Mouse (Mus musculus) intestine, postnatal 0 days (tissue): Measurements from ENCODE around the gene Asz1. TPM values are rescaled to one million over a fixed set of nuclear protein-coding genes. Genes with fewer than 3 reads are reported as not detected.

ENCODE experiments used
- ATAC-seq: fragments of 200-750 bp; cut with Nextera tagmentation; 2 replicates; pipeline ENCODE4 v1.8.0; 2017; ENCODE audit warnings: mild to moderate bottlenecking, moderate TSS enrichment, moderate library complexity
- H3K27ac ChIP-seq: fragments of 300-500 bp; sonication (generic); 2 replicates; pipeline ENCODE4 v1.5.1; 2014; ENCODE audit warnings: mild to moderate bottlenecking, low read depth, low read length, moderate library complexity
- H3K27me3 ChIP-seq: fragments of 300-500 bp; sonication (generic); replicated peaks from 2 replicates; pipeline ENCODE4 v1.6.1; 2014; ENCODE audit warnings: low read length, mixed read lengths; ENCODE audit not compliant: control insufficient read depth, insufficient read depth
- H3K36me3 ChIP-seq: fragments of 300-500 bp; sonication (generic); 2 replicates; pipeline ENCODE4 v1.6.1; 2014; ENCODE audit warnings: mild to moderate bottlenecking, moderate library complexity; ENCODE audit not compliant: control insufficient read depth, insufficient read depth
- H3K4me1 ChIP-seq: fragments of 300-500 bp; sonication (generic); replicated peaks from 2 replicates; pipeline ENCODE4 v1.6.1; 2014; ENCODE audit warnings: antibody characterized with exemption, low read length, mixed read lengths; ENCODE audit not compliant: control insufficient read depth, insufficient read depth
- H3K4me2 ChIP-seq: fragments of 300-500 bp; sonication (generic); replicated peaks from 2 replicates; pipeline ENCODE4 v1.6.1; 2014; ENCODE audit warnings: low read depth, mild to moderate bottlenecking, moderate library complexity
- H3K4me3 ChIP-seq: fragments of 300-500 bp; sonication (generic); 2 replicates; pipeline ENCODE4 v1.5.1; 2014; ENCODE audit warnings: low read depth, low read length
- H3K9ac ChIP-seq: fragments of 300-500 bp; sonication (generic); 2 replicates; pipeline ENCODE4 v1.6.1; 2014; ENCODE audit warnings: mild to moderate bottlenecking, low read depth, low read length
- H3K9me3 ChIP-seq: fragments of 300-500 bp; sonication (generic); 2 replicates; pipeline ENCODE4 v1.6.1; 2016; ENCODE audit warnings: mixed run types; ENCODE audit not compliant: control insufficient read depth
- CTCF ChIP-seq: sonication (generic); IDR thresholded peaks from 2 replicates; pipeline ENCODE4 v1.5.1; 2016; ENCODE audit warnings: low read depth, mild to moderate bottlenecking, control low read depth, antibody characterized with exemption, moderate library complexity
- WGBS: fragments of 180-500 bp; shearing (Covaris S2); extraction: QIAGEN DNeasy Blood & Tissue Kit; methylation state at CpG from one replicate; pipeline ENCODE4 v1.1.7; 2014; 5-methylcytosine and 5-hydroxymethylcytosine counted together
- polyA plus RNA-seq: library from polyadenylated mRNA; unstranded; fragments of >200 nt; fragmentation: Nextera tagmentation; extraction: Ambion mirVana; gene quantifications from 2 replicates; pipeline ENCODE4 v1.2.1, GENCODE M21; 2015

Gene Asz1
- 0.13 and 0.30 TPM in 2 replicates for polyA plus RNA-seq

DNA sequence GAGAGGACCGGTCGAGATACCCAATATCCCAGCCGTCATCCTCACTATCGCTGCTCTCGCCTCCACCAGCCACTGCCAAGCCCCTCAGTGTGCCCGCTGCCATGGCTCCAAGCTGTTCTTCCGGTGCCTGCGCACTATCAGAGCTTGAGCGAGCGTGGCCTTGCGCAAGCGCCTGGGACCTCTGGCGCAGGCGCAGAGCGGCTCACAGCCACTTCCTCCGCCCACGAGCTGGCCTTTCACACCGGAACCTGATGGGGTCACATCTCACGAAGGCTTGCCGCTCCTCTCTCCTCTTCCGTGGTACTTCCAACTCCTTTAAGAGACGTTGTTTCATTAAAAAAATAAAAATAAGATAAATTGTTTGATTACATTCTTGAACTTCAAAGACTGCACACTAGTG lies at the start of gene Asz1:
Gene Asz1 (minus strand): TSS at position 128 of the 400 bp plus-strand sequence.
- Histone ChIP-seq H3K27ac (no peak within 1 kb of the TSS), H3K4me2 (no peak within 1 kb of the TSS), H3K27me3 (no peaks in the 10 kb centered on the region), H3K4me1 (no peaks in the 10 kb centered on the region), H3K4me3 (no peak within 1 kb of the TSS), H3K9me3 (no peaks in the 10 kb centered on the region), H3K9ac (no peak within 1 kb of the TSS), H3K36me3 (no peaks in the 10 kb centered on the region)
- WGBS = 94% methylated on average over 22 of the region's 22 CpGs
- ATAC-seq = no peak
- TF ChIP-seq CTCF = no peak

DNA sequence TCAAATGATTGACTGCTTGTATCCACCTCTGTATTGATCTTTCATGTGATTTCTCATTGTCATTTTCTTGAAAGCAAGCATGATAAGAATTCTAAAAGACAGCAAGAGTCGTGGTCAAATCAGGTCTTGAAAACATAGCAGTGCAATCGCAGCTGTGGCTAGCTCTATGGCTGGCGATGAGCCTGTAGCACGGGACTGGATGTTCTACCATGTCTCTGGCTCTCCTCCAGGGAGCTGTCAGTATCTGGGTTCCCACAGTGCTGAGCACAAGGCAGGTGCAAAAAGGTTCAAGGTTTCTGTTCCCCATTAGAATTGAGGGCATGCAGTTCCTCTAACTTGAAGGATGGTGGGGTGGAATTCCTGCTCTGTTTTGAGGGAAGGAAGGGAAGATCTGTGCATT lies 44.2 kb upstream of the Asz1 start:
- Histone ChIP-seq H3K36me3 (no peaks in the 10 kb centered on the region), H3K4me1 (no peaks in the 10 kb centered on the region), H3K9ac (no peak overlapping the region), H3K4me2 (no peak overlapping the region), H3K27me3 (no peaks in the 10 kb centered on the region), H3K4me3 (no peak overlapping the region), H3K27ac (no peak overlapping the region), H3K9me3 (no peaks in the 10 kb centered on the region)
- TF ChIP-seq CTCF = no peak
- WGBS = 66% methylated on average over 4 of the region's 4 CpGs
- ATAC-seq = no peak

DNA sequence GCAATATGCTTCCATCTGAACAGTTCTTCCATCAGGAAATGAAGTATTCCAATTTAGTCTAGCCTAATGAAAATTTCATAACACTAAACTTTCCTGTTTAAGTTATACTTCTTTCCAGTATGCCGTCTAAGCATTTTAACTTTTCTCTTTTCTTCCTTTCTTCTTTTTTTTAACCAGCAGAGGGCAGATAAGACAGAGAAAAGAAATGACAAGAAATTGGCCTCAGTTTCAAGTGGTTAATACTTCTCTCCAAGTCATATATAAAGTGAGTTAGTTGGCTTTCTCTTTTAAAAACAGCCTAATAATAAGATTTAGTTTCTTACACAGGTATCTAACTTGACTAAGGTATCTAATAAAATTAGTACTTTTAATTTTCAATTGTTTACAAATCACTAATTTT lies 26.4 kb upstream of the Asz1 start:
- H3K4me3 ChIP-seq = no peak overlapping the region
- no peaks in the 10 kb centered on the region for H3K36me3 ChIP-seq
- H3K4me2 ChIP-seq = no peak overlapping the region
- H3K9ac ChIP-seq = no peak overlapping the region
- H3K27ac ChIP-seq = no peak overlapping the region
- ATAC-seq = no peak
- no peaks in the 10 kb centered on the region for H3K27me3 ChIP-seq
- WGBS = 37% methylated on average over 1 of the region's 1 CpGs
- TF ChIP-seq CTCF = peak; percentile 54
- H3K9me3 ChIP-seq = no peaks in the 10 kb centered on the region
- no peaks in the 10 kb centered on the region for H3K4me1 ChIP-seq

DNA sequence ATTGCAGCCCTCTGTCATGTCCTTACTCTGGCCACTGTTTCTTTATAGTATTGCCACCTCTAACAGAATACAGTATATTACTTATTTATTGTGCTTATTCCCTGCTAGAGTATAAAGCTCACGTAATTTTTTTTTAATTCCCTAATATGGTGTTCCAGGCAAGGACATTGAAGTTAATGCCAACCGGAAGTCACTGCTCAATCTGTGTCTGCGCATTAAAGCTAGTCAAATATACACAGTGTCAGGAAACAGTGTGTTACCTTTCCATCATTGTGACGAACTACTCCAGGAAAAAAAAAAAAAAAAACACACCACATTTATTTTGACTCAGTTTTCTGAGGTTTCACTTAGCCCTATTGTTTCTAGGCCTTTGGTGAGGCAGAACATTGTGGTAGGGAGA lies 19.2 kb upstream of the Asz1 start:
- WGBS = 56% methylated on average over 4 of the region's 4 CpGs
- H3K36me3 ChIP-seq = no peaks in the 10 kb centered on the region
- TF ChIP-seq CTCF = no peak
- no peak overlapping the region for H3K27ac ChIP-seq
- H3K4me2 ChIP-seq = no peak overlapping the region
- H3K4me1 ChIP-seq = no peaks in the 10 kb centered on the region
- no peak for ATAC-seq
- no peak overlapping the region for H3K9ac ChIP-seq
- H3K27me3 ChIP-seq = no peaks in the 10 kb centered on the region
- no peaks in the 10 kb centered on the region for H3K9me3 ChIP-seq
- H3K4me3 ChIP-seq = no peak overlapping the region

DNA sequence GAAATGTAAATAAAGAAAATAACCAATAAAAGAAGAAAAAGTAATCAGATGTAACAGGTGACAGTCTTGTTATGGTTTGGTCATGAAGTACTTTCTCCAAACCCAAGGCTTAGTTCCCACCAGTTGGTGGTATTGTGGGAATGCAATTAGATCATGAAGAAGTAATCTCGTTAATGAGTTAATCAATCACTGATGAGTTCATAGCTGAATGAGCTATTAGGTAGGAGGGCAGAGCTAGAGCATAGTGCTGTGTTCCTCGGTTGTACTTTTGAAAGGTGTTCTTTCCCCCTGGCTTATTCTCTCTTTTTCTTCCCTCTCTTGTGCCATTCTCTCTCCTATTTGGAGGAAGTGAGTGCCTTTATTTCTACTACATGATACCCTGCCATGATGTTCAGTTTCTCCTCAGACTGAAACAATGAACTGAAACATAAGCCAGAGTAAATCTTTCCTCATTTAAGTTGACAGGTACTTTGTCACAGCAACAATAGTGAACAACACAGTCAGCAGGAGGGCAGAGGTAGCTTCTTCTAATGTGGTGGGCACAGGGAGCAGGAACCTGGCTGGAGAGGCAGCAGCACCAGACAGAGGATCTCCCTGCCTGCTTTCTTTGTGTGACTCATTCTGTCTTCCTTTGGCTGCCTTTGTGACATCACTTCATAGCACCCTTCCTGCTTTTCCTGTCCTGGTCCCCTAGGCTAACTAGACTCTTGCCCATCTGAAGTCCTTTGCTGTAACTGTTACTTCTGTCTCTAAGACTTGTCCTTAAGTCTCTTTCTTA lies 18.5 kb upstream of the Asz1 start:
- no peaks in the 10 kb centered on the region for H3K9me3 ChIP-seq
- 66% methylated on average over 2 of the region's 2 CpGs for WGBS
- TF ChIP-seq CTCF = no peak
- H3K4me3 ChIP-seq = no peak overlapping the region
- H3K27ac ChIP-seq = no peak overlapping the region
- H3K9ac ChIP-seq = no peak overlapping the region
- no peak for ATAC-seq
- H3K4me2 ChIP-seq = no peak overlapping the region
- no peaks in the 10 kb centered on the region for H3K36me3 ChIP-seq
- no peaks in the 10 kb centered on the region for H3K4me1 ChIP-seq
- H3K27me3 ChIP-seq = no peaks in the 10 kb centered on the region

DNA sequence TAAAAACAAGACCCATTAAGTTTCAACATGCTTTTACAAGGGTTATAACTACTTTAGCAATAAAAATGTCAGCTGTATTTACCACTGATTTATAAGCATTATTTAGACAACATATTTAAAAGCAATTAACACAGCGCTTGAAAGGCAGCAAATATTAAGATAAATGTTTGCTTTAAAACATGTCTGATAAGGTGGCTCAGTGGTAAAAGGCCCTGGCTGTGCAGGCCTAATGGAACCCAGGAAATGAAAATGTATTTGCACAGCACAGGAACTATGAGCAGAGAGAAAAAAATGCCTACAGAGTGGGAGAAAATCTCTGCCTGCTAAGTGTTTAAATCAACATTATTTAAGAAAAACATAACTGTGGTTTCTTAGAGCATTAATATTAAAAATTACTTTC lies 12.0 kb downstream of the Asz1 start:
- no peak for TF ChIP-seq CTCF

More for the DNA sequence above, 12.0 kb downstream of the Asz1 start:
- Histone ChIP-seq H3K4me3 (no peak overlapping the region), H3K4me2 (no peak overlapping the region), H3K9me3 (no peaks in the 10 kb centered on the region), H3K27ac (no peak overlapping the region), H3K4me1 (no peaks in the 10 kb centered on the region), H3K36me3 (no peaks in the 10 kb centered on the region), H3K9ac (no peak overlapping the region), H3K27me3 (no peaks in the 10 kb centered on the region)
- WGBS = 22% methylated on average over 1 of the region's 1 CpGs
- no peak for ATAC-seq
